Mouse (Mus musculus): Measurements from ENCODE around the gene Scn8a. TPM values are rescaled to one million over a fixed set of nuclear protein-coding genes. Genes with fewer than 3 reads are reported as not detected.

The Scn8a gene
- polyA plus RNA-seq, 1 experiment from 2014 or later, result 8.2 TPM

GRCm38 (mm10) chr15:100884481-100884880, 14.8 kb downstream of the Scn8a start:
- H3K9me3 ChIP-seq, result no peaks in the 10 kb centered on the region; the same call in 1 of the 2 replicates
- H3K36me3 ChIP-seq, result no peaks in the 10 kb centered on the region
- H3K27ac ChIP-seq, result no peak overlapping the region
- no peak for ATAC-seq (ENCODE audit: insufficient number of reproducible peaks, insufficient read depth, low FRiP score, low TSS enrichment, low read depth)
- no peak overlapping the region for H3K9ac ChIP-seq
- H3K4me2 ChIP-seq, result no peak overlapping the region
- no peaks in the 10 kb centered on the region for H3K27me3 ChIP-seq
- no peak overlapping the region for H3K4me3 ChIP-seq
- H3K4me1 ChIP-seq, result no peaks in the 10 kb centered on the region
- 94% methylated on average over 6 of the region's 6 CpGs for WGBS

DNA sequence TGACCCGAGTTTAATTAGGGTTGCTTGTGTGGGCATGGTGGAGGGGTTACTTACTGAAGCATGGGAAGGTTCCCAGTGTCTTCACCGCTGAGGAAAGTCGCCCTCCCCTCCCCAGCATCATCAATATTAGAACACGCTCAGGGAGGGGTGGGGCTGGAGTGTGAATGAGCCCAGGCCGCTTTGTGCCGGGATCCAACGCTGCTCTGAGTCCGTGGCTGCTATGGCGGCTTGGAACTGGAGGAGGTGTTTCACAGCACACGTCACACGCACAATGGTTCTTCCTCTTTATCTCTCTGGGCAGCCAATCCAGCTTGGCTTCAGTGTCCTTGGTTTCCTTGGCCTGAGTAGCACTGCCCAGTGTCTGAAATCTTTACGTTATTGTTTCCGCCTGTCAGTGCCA, 22.3 kb downstream of the Scn8a start:
- Histone ChIP-seq H3K4me1 (no peaks in the 10 kb centered on the region), H3K27me3 (no peaks in the 10 kb centered on the region), H3K27ac (no peak overlapping the region), H3K9ac (no peak overlapping the region), H3K4me3 (no peak overlapping the region), H3K9me3 (peaks cover 14% of the 10 kb centered on the region), H3K36me3 (peaks cover 6% of the 10 kb centered on the region; the same call in 1 of the 2 replicates), H3K4me2 (no peak overlapping the region)
- WGBS, result 78% methylated on average over 13 of the region's 13 CpGs
- no peak for ATAC-seq (ENCODE audit: insufficient number of reproducible peaks, insufficient read depth, low FRiP score, low TSS enrichment, low read depth)

GRCm38 (mm10) chr15:100896502-100896901, 26.8 kb downstream of the Scn8a start:
- 97% methylated on average over 23 of the region's 23 CpGs for WGBS
- no peak for ATAC-seq (ENCODE audit: insufficient number of reproducible peaks, insufficient read depth, low FRiP score, low TSS enrichment, low read depth)
- Histone ChIP-seq H3K9ac (no peak overlapping the region), H3K4me1 (no peaks in the 10 kb centered on the region), H3K9me3 (peaks cover 14% of the 10 kb centered on the region), H3K36me3 (peaks cover 6% of the 10 kb centered on the region), H3K4me2 (no peak overlapping the region), H3K27me3 (no peaks in the 10 kb centered on the region), H3K27ac (no peak overlapping the region), H3K4me3 (no peak overlapping the region)

DNA sequence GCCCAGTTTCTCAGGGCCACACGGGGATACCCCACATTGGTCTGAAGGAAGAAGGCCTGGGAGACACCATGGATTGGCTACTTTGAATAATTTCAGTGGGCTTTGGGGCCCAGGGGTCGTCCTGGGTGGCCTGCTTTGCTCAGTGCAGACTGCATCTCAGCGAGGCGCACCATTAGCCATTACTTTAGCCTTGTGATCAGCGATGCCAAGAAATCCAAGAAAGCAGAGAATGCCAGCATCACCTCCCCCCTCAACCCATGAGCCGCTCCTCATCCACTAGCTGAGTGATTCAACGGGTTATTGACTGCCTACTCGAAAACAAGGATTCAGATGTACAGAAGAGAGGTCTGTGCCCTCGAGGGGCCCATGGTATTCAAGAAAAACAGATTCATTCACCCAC, 34.2 kb downstream of the Scn8a start:
- Histone ChIP-seq H3K4me2 (no peak overlapping the region), H3K4me3 (no peak overlapping the region), H3K27me3 (no peaks in the 10 kb centered on the region), H3K9ac (no peak overlapping the region), H3K27ac (no peak overlapping the region), H3K36me3 (no peaks in the 10 kb centered on the region; the same call in 1 of the 2 replicates), H3K4me1 (no peaks in the 10 kb centered on the region), H3K9me3 (no peaks in the 10 kb centered on the region)
- WGBS, result 76% methylated on average over 9 of the region's 9 CpGs
- no peak for ATAC-seq (ENCODE audit: insufficient number of reproducible peaks, insufficient read depth, low FRiP score, low TSS enrichment, low read depth)

DNA sequence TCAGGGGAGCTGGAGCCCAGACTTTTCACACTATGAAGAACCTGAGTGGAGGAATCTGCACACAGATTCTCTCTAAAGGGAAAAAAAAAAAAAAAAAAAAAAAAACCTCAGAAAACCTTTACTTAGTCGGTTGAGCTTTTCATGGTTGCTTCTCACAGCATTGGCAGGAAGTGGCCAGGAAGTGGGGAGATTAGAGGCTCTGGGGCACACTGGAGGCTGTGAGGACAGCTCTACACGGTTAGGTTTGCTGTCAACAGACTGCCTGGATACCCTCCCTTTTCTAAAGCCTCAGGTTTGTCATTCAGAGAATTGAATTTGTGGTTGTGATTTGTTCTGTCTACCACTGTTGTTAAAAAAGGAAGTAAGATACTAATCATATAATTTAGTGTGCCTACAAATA, 35.3 kb downstream of the Scn8a start:
- ATAC-seq (ENCODE audit: insufficient number of reproducible peaks, insufficient read depth, low FRiP score, low TSS enrichment, low read depth), result no peak
- WGBS, result 9% methylated on average over 2 of the region's 2 CpGs
- no peak overlapping the region for H3K27ac ChIP-seq
- no peaks in the 10 kb centered on the region for H3K36me3 ChIP-seq
- H3K4me2 ChIP-seq, result no peak overlapping the region
- H3K4me3 ChIP-seq, result no peak overlapping the region
- H3K9me3 ChIP-seq, result no peaks in the 10 kb centered on the region
- 0 out of 2 replicates have a peak, but pooled peaks cover under 1% of the 10 kb centered on the region for H3K4me1 ChIP-seq
- H3K27me3 ChIP-seq, result no peaks in the 10 kb centered on the region
- H3K9ac ChIP-seq, result no peak overlapping the region

DNA sequence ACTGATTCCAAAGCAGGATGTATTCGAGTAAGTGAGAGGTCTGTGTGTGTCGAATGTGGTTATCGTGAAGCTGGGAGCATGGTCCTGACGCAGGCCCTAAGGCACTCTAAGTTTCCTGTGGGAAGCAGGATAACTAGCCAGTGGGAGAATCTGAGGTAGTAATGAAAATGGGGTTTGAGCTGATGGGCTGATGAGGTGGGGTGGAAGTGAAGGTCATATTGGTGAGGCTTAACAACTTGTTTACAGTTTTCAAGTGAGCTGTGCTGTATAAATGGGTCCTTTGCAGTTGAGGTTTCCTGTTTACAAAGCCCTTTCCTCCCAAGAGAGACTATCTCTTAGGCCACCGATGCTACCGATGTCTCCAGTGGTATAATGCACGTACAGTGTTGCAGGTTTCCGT, 36.1 kb downstream of the Scn8a start:
- 55% methylated on average over 8 of the region's 8 CpGs for WGBS
- Histone ChIP-seq H3K4me2 (no peak overlapping the region), H3K9ac (no peak overlapping the region)

DNA sequence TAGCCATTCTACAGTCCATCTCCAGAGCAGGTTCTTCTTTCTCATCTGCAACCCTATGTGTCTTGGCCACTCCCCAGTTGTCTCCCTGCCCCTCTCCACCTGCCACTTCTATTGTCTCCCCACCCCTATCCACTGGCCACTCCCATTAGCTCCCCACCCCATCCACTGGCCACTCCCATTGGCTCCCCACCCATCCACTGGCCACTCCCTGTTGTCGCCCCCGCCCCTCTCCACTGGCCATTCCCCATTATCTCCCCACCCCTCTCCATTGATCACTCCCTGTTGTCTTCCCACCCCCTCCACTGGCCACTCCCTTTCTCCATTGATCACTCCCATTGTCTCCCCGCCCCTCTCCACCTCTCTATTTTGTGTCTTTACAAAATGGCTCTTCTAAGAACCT, 39.2 kb downstream of the Scn8a start:
- Histone ChIP-seq H3K4me2 (no peak overlapping the region), H3K9me3 (no peaks in the 10 kb centered on the region), H3K27me3 (no peaks in the 10 kb centered on the region; the same call in 1 of the 2 replicates), H3K4me1 (peaks cover 6% of the 10 kb centered on the region; the same call in 1 of the 2 replicates), H3K4me3 (no peak overlapping the region), H3K36me3 (no peaks in the 10 kb centered on the region), H3K27ac (no peak overlapping the region), H3K9ac (no peak overlapping the region)
- ATAC-seq (ENCODE audit: insufficient number of reproducible peaks, insufficient read depth, low FRiP score, low TSS enrichment, low read depth), result no peak
- 50% methylated on average over 3 of the region's 3 CpGs for WGBS

More for the DNA sequence above, 36.1 kb downstream of the Scn8a start:
- Histone ChIP-seq H3K27me3 (no peaks in the 10 kb centered on the region; the same call in 1 of the 2 replicates), H3K4me3 (no peak overlapping the region), H3K36me3 (no peaks in the 10 kb centered on the region), H3K4me1 (peaks cover 6% of the 10 kb centered on the region; the same call in 1 of the 2 replicates), H3K9me3 (no peaks in the 10 kb centered on the region), H3K27ac (no peak overlapping the region)
- no peak for ATAC-seq (ENCODE audit: insufficient number of reproducible peaks, insufficient read depth, low FRiP score, low TSS enrichment, low read depth)

GRCm38 (mm10) chr15:100909734-100910163, 40.1 kb downstream of the Scn8a start:
- 11% methylated on average over 3 of the region's 3 CpGs for WGBS
- Histone ChIP-seq H3K4me1 (peaks cover 6% of the 10 kb centered on the region), H3K27ac (no peak overlapping the region), H3K36me3 (no peaks in the 10 kb centered on the region), H3K9ac (no peak overlapping the region), H3K4me2 (no peak overlapping the region), H3K9me3 (no peaks in the 10 kb centered on the region), H3K4me3 (no peak overlapping the region), H3K27me3 (no peaks in the 10 kb centered on the region; the same call in 1 of the 2 replicates)
- ATAC-seq (ENCODE audit: insufficient number of reproducible peaks, insufficient read depth, low FRiP score, low TSS enrichment, low read depth), result no peak

- H3K27ac ChIP-seq, result no peak overlapping the region
- no peaks in the 10 kb centered on the region for H3K9me3 ChIP-seq
- no peak overlapping the region for H3K4me3 ChIP-seq
- no peaks in the 10 kb centered on the region; the same call in 1 of the 2 replicates for H3K27me3 ChIP-seq
- no peak overlapping the region for H3K4me2 ChIP-seq
- no peak for ATAC-seq (ENCODE audit: insufficient number of reproducible peaks, insufficient read depth, low FRiP score, low TSS enrichment, low read depth)
- peaks cover 10% of the 10 kb centered on the region for H3K4me1 ChIP-seq
- WGBS, result 50% methylated on average over 10 of the region's 10 CpGs
- H3K9ac ChIP-seq, result no peak overlapping the region
- H3K36me3 ChIP-seq, result no peaks in the 10 kb centered on the region
Observed at GRCm38 (mm10) chr15:100910381-100910841, 40.8 kb downstream of the Scn8a start.

DNA sequence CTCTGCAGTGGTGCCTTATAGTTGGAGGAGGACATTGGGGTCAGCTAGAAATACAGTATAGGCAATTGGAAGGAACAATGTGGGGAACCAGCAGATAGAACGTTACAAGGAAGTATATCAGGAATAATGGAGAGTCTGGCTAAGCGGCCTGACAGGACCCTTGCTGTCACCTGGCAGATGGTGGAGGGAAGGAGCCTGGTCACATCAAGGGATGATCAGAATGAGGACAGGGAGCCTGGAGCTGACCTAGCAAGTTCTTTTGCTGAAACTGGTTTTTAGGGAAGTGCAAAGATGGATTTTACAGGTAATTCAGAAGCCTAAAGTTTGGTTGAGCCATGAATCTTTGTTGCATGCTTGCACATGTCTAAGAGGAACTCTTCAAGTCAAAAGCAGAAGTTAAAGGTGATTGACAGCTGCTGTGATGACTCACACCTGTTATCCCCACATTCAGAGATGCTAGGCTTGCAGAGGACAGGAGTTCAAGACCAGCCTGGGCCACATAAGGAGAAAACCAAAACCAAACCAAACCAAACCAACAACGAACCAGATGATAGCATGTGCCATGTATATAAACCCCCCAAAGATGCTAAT, 43.1 kb downstream of the Scn8a start:
- no peaks in the 10 kb centered on the region for H3K36me3 ChIP-seq
- H3K4me3 ChIP-seq, result no peak overlapping the region
- H3K27ac ChIP-seq, result no peak overlapping the region
- ATAC-seq (ENCODE audit: insufficient number of reproducible peaks, insufficient read depth, low FRiP score, low TSS enrichment, low read depth), result no peak
- no peak overlapping the region for H3K9ac ChIP-seq
- WGBS, result 89% methylated on average over 3 of the region's 3 CpGs
- peaks cover 10% of the 10 kb centered on the region for H3K4me1 ChIP-seq
- H3K27me3 ChIP-seq, result no peaks in the 10 kb centered on the region; the same call in 1 of the 2 replicates
- no peak overlapping the region for H3K4me2 ChIP-seq
- H3K9me3 ChIP-seq, result no peaks in the 10 kb centered on the region

DNA sequence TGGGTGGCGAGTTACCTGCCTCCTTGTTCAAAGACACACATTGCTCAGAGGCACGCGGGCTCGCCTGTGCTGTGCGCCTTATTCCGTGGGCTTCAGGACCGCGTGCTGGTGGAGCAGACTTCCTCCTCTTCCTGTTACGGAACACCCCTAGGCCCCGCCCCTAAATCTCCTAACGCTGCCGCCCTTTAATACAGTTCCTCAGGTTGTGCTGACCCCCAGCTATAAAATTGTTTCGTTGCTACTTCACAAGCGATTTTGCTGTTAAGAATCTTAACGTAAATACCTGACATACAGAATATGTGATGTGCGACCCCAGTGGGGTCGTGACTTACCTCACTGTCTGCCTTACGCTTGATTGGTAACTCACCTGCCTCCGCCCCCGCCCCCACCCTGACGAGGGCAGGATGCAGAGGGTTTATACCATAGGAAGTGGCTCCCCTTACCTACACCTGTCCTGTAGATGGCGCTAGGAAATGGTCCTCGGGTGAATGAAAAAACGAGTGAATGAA, 45.1 kb downstream of the Scn8a start:
- Histone ChIP-seq H3K27me3 (no peaks in the 10 kb centered on the region; the same call in 1 of the 2 replicates), H3K36me3 (no peaks in the 10 kb centered on the region), H3K4me1 (peaks cover 10% of the 10 kb centered on the region), H3K4me2 (peak overlapping the region; percentile 61), H3K9me3 (no peaks in the 10 kb centered on the region), H3K4me3 (peak overlapping the region; percentile 33), H3K9ac (peak overlapping the region; percentile 57; the same call in 1 of the 2 replicates), H3K27ac (no peak overlapping the region)
- WGBS, result 3% methylated on average over 24 of the region's 24 CpGs
- no peak for ATAC-seq (ENCODE audit: insufficient number of reproducible peaks, insufficient read depth, low FRiP score, low TSS enrichment, low read depth)

DNA sequence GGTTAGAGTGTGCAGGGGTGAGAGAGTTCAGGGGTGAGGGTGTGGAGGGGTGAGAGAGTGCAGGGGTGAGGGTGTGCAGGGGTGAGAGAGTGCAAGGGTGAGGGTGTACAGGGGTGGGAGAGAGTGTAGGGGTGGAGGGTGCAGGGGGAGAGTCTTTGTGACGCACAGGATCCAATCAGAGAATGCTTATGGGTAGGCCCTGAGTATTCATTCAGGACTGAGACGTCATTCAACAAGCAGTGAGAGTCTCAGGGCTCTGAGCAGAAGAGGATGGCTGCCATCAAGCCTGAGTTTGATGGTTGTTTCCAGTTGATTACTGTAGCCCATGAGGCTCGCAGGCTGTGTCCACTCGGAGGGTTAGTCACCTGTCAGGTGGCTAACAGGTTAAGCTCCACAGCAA, 48.4 kb downstream of the Scn8a start:
- 49% methylated on average over 4 of the region's 4 CpGs for WGBS

More for the DNA sequence above, 48.4 kb downstream of the Scn8a start:
- Histone ChIP-seq H3K4me2 (no peak overlapping the region), H3K9ac (no peak overlapping the region), H3K27me3 (no peaks in the 10 kb centered on the region), H3K27ac (no peak overlapping the region), H3K4me3 (no peak overlapping the region), H3K9me3 (no peaks in the 10 kb centered on the region), H3K4me1 (peaks cover 4% of the 10 kb centered on the region), H3K36me3 (no peaks in the 10 kb centered on the region)
- ATAC-seq (ENCODE audit: insufficient number of reproducible peaks, insufficient read depth, low FRiP score, low TSS enrichment, low read depth), result no peak
